Mouse (Mus musculus) kidney, postnatal 14 days (tissue): Measurements from ENCODE around the gene Ascc2.
A peak's percentile ranks its signal among the peaks of the same experiment; 100 is the strongest.

Experiments
- DNase-seq: peaks from one replicate; pipeline ENCODE4 v3.0.0; 2022; ENCODE audit warnings: mixed read lengths

Ascc2 gene

DNA sequence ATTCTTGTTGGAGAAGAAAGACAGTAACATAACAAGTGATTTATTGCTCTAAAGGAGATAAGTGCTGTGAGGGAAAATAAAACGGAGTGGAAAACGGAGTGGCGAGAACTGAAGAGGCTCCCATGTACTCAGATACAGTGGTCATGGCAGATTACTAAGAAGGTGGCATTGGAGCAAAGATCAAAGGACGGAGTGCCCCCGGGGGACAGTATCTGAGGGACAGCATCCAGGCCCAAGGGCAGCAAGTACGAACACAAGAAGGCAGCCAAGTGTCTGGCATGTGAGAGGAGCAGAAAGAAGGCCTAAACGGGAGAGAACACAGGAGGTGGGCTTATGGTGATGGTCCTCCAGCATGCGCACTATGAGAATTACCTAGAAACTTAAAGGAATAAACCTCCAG is 84.2 kb downstream of the Ascc2 start:
- DNase-seq: no peak

DNA sequence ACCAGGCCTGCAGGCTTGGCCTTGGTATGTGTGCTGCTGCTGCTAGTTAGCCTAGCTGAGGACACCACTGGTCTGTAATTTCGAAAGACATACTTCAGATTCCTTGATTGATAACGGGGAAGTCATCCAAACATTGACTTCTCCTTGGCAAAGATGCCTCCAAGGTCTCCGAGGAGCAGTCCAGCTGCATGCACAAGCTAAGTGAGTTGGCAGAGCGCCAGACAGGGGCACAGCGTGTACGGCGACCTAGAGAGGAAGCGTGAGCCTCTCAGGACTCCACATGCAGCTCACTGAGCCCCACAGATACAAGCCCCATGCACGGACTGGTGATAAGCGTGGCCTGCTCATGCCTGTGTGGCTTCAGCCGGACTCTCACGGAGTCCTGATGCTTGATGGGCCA is 92.1 kb downstream of the Ascc2 start:
- peak; percentile 35 for DNase-seq

- DNase-seq: no peak
Observed at GRCm38 (mm10) chr11:4730096-4730495, 92.5 kb downstream of the Ascc2 start.

- DNase-seq: no peak
Observed at GRCm38 (mm10) chr11:4730913-4731312, 93.4 kb downstream of the Ascc2 start.

DNA sequence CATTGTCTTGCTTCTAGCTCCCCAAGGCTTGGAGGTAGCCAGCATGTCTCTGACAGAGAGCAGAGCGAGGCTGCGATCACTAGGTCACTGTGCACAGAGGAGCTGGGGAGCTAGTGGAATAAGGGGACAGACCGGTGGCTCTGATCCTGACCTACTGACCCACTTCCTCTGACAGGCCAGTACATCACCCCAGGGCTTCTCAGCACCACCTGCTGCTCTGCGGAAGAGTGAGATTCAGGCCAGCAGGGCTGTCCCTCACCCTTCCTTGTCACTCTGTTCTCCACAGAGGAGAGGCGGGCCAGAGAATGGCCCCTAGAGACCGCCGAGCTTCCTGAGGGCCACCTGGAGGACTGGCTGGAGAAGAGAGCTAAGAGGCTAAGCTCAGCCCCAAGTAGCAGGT is 94.2 kb downstream of the Ascc2 start:
- DNase-seq: no peak

DNA sequence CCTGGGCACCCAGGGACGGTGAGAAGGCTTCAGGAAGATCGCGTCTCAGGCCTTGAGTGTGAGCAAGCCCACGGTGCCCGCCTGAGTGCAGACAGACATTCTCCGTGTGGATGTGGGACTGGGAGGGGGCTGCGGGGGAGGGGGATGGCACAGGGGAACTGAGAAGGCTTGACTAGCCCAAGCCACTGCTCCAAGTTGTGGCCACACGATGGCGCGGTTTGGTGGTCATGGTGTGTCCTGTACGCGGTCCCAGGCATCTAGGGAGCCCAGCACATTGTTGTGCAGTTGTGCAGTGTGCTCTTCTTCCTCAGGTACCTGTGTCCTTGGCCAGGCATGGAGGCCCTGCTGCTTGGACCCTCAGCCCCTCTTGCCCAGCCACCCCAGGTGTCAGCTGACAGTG is 96.6 kb downstream of the Ascc2 start:
- no peak for DNase-seq
